ENCODE assay signal across 8 mouse cellular contexts in genomic region chr15:98762201-98762621, GRCm38 (mm10). TPM values are rescaled to one million over a fixed set of nuclear protein-coding genes. Genes with fewer than 3 reads are reported as not detected.
DNase-seq lines count a peak whose midpoint lies in the region; ATAC-seq and TF ChIP-seq lines count a peak whose summit lies in the region.

No protein-coding gene starts in this region.

- no peak for TF ChIP-seq CTCF in cerebellum, adult 2 months (IDR thresholded peaks at IDR 0.05; ENCODE audit: borderline replicate concordance, insufficient read depth, low read depth, low read length)

- no peaks in the 10 kb centered on the region for H3K9me3 ChIP-seq in hindbrain, embryonic 13.5 days

- peak overlapping the region; percentile 77 for H3K4me2 ChIP-seq in hindbrain, embryonic 13.5 days

- peak; percentile 68 for DNase-seq in MEL-GATA-1-ER (ENCODE audit: extremely low read depth, low read depth)
- DNase-seq in cerebellum, adult 2 months, result peak; percentile 74 to 81
- peak; percentile 81 to 83 for DNase-seq in frontal cortex, postnatal 10 days (ENCODE audit: low spot score in 2 of 2)
- peak; percentile 53 to 58 for DNase-seq in layer of hippocampus, postnatal 25 days (ENCODE audit: extremely low spot score in 1 of 2, low spot score in 1 of 2)
- peak; percentile 79 for DNase-seq in lung, postnatal 14 days
- DNase-seq in retina, embryonic 14.5 days (ENCODE audit: low spot score), result peak; percentile 73
- DNase-seq in urinary bladder, adult 2 months (ENCODE audit: low spot score), result peak; percentile 54

- peak; percentile 65 for ATAC-seq in hindbrain, embryonic 13.5 days (ENCODE audit: low FRiP score)

- peak overlapping the region; percentile 80 for H3K4me3 ChIP-seq in cerebellum, adult 2 months (replicated peaks; ENCODE audit: insufficient read depth, low read depth, low read length)
- H3K4me3 ChIP-seq in hindbrain, embryonic 13.5 days, result peak overlapping the region; percentile 97

- H3K9ac ChIP-seq in hindbrain, embryonic 13.5 days, result peak overlapping the region; percentile 98

- peaks cover 31% of the 10 kb centered on the region for H3K36me3 ChIP-seq in hindbrain, embryonic 13.5 days

- no peaks in the 10 kb centered on the region for H3K27me3 ChIP-seq in cerebellum, adult 2 months (ENCODE audit: control insufficient read depth, insufficient read depth, low read length)
- peaks cover 28% of the 10 kb centered on the region for H3K27me3 ChIP-seq in hindbrain, embryonic 13.5 days

- WGBS in cerebellum, adult 2 months, result under 1% methylated on average over 24 of the region's 24 CpGs
- WGBS in hindbrain, embryonic 13.5 days, result 1% methylated on average over 14 of the region's 24 CpGs

- no peaks in the 10 kb centered on the region for H3K4me1 ChIP-seq in cerebellum, adult 2 months (ENCODE audit: control insufficient read depth, insufficient read depth, low read length)
- H3K4me1 ChIP-seq in hindbrain, embryonic 13.5 days (replicated peaks), result peaks cover 27% of the 10 kb centered on the region

- TF ChIP-seq POLR2A in cerebellum, adult 2 months (IDR thresholded peaks at IDR 0.05; ENCODE audit: borderline replicate concordance, insufficient read depth, low read length), result no peak

- H3K27ac ChIP-seq in cerebellum, adult 2 months (ENCODE audit: insufficient read depth, low read length), result peak overlapping the region; percentile 15; the same call in 1 of the 2 replicates
- H3K27ac ChIP-seq in hindbrain, embryonic 13.5 days, result peak overlapping the region; percentile 96

RNA-seq across cellular contexts. Expression of gene Arf3, which starts 0.8 kb away (rescaled TPM):
- 202 and 210 TPM in 2 replicates for polyA plus RNA-seq in cerebellum, adult 2 months (2012; rRNA removed)
- 68.4 and 71.7 TPM in 2 replicates for polyA plus RNA-seq in hindbrain, embryonic 13.5 days (2015; fragmentation: Nextera tagmentation; extraction: Ambion mirVana)
- total RNA-seq in layer of hippocampus, postnatal 25 days (2021), result 100 to 1,000 TPM; 759 to 832 TPM
- 74.0 and 79.1 TPM in 2 replicates for polyA plus RNA-seq in urinary bladder, adult 2 months (2012; rRNA removed)

RNA-seq across cellular contexts. Expression of gene Wnt10b, which starts 15.7 kb away (rescaled TPM):
- polyA plus RNA-seq in cerebellum, adult 2 months (2012; rRNA removed), result 0.15 and 0.22 TPM in 2 replicates
- 0.12 TPM in 1 of 2 replicates, not detected in the other for polyA plus RNA-seq in hindbrain, embryonic 13.5 days (2015; fragmentation: Nextera tagmentation; extraction: Ambion mirVana)
- under 1 TPM; 0.31 to 0.37 TPM for total RNA-seq in layer of hippocampus, postnatal 25 days (2021)
- 4.0 and 6.8 TPM in 2 replicates for polyA plus RNA-seq in urinary bladder, adult 2 months (2012; rRNA removed)

RNA-seq across cellular contexts. Expression of gene Wnt1, which starts 27.4 kb away (rescaled TPM):
- not detected in 2 replicates for polyA plus RNA-seq in cerebellum, adult 2 months (2012; rRNA removed)
- 3.7 and 4.6 TPM in 2 replicates for polyA plus RNA-seq in hindbrain, embryonic 13.5 days (2015; fragmentation: Nextera tagmentation; extraction: Ambion mirVana)
- not detected for total RNA-seq in layer of hippocampus, postnatal 25 days (2021)
- polyA plus RNA-seq in urinary bladder, adult 2 months (2012; rRNA removed), result 0.04 and 0.09 TPM in 2 replicates

RNA-seq across cellular contexts. Expression of gene Fkbp11, which starts 34.2 kb away (rescaled TPM):
- 4.1 and 4.7 TPM in 2 replicates for polyA plus RNA-seq in cerebellum, adult 2 months (2012; rRNA removed)
- polyA plus RNA-seq in hindbrain, embryonic 13.5 days (2015; fragmentation: Nextera tagmentation; extraction: Ambion mirVana), result 5.1 and 6.6 TPM in 2 replicates
- total RNA-seq in layer of hippocampus, postnatal 25 days (2021), result 1 to 10 TPM; 1.0 to 1.5 TPM
- polyA plus RNA-seq in urinary bladder, adult 2 months (2012; rRNA removed), result 11.7 and 15.9 TPM in 2 replicates

RNA-seq across cellular contexts. Expression of gene Ddn, which starts 47.1 kb away (rescaled TPM):
- polyA plus RNA-seq in cerebellum, adult 2 months (2012; rRNA removed), result 1.0 and 1.3 TPM in 2 replicates
- polyA plus RNA-seq in hindbrain, embryonic 13.5 days (2015; fragmentation: Nextera tagmentation; extraction: Ambion mirVana), result 0.63 and 0.69 TPM in 2 replicates
- total RNA-seq in layer of hippocampus, postnatal 25 days (2021), result 1,000 to 10,000 TPM; 1,586 to 1,599 TPM
- polyA plus RNA-seq in urinary bladder, adult 2 months (2012; rRNA removed), result 0.04 and 0.08 TPM in 2 replicates

Comparison
In these comparisons a context has a peak if more than half of its experiments do, and no peak if none do; other contexts are left out.
1. Peak in every context shown above with its lines: DNase-seq, ATAC-seq, H3K4me3 ChIP-seq and H3K27ac ChIP-seq.